Comparison of ENCODE assay signal across 22 mouse cellular contexts in the genomic region with DNA sequence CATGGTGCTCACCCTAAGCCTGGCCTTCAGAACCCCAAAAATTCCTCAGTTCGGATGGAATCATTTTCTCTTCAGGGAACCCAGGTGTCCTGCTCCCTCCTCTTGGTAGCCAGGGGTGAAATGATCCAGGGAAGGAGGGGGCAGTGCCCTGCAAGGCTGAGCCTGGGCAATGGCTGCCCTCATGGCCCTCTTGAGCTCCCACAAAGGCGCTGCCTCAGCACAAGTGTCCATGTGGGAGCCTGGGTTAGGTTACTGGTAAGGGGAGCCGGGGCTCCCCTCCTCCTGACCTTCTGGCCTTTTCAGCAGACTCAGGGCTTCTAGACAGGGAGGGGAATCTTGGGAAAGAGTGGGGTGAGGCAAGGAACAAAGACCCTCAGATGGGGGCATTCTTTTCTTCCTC. TPM values are rescaled to one million over a fixed set of nuclear protein-coding genes. Genes with fewer than 3 reads are reported as not detected.
DNase-seq lines count a peak whose midpoint lies in the region; ATAC-seq and TF ChIP-seq lines count a peak whose summit lies in the region.
"Had no signal": no experiment of that assay in that cellular context is flagged by ENCODE, and none has a peak within 500 bp of the region (broad histone marks: within the 10 kb centered on the region; RNA-seq: fewer than 3 reads in every experiment).

No protein-coding gene starts in this region.

- H3K9me3 ChIP-seq in kidney, postnatal 0 days (replicated peaks; ENCODE audit: low read length) = no peaks in the 10 kb centered on the region
- H3K9me3 ChIP-seq in stomach, postnatal 0 days (ENCODE audit: control insufficient read depth, low read length) = no peaks in the 10 kb centered on the region
- H3K9me3 ChIP-seq in forebrain, embryonic 12.5 days = no peaks in the 10 kb centered on the region
- H3K9me3 ChIP-seq: hindbrain, embryonic 12.5 days; intestine, embryonic 15.5 days; limb, embryonic 15.5 days; midbrain, embryonic 13.5 days had no signal

- H3K27ac ChIP-seq in kidney, postnatal 0 days = no peak overlapping the region
- no peak overlapping the region for H3K27ac ChIP-seq in stomach, postnatal 0 days (replicated peaks)
- H3K27ac ChIP-seq in forebrain, embryonic 12.5 days = no peak overlapping the region
- H3K27ac ChIP-seq: heart, adult 2 months; hindbrain, embryonic 12.5 days; intestine, embryonic 15.5 days; macrophage; midbrain, embryonic 13.5 days had no signal

- no peak overlapping the region for H3K4me3 ChIP-seq in kidney, postnatal 0 days (replicated peaks; ENCODE audit: low read depth, low read length)
- no peak overlapping the region for H3K4me3 ChIP-seq in stomach, postnatal 0 days (ENCODE audit: low read depth, low read length)
- H3K4me3 ChIP-seq in forebrain, embryonic 12.5 days (replicated peaks) = no peak overlapping the region
- H3K4me3 ChIP-seq: heart, adult 2 months; hindbrain, embryonic 12.5 days had no signal

- H3K4me1 ChIP-seq in kidney, postnatal 0 days (replicated peaks; ENCODE audit: insufficient read depth, low read length) = peaks cover 5% of the 10 kb centered on the region; the same call in 1 of the 2 replicates
- no peaks in the 10 kb centered on the region for H3K4me1 ChIP-seq in stomach, postnatal 0 days (replicated peaks; ENCODE audit: control insufficient read depth, insufficient read depth)
- H3K4me1 ChIP-seq in forebrain, embryonic 12.5 days = peaks cover 22% of the 10 kb centered on the region

- no peak overlapping the region for H3K4me2 ChIP-seq in kidney, postnatal 0 days (ENCODE audit: low read length)
- H3K4me2 ChIP-seq in stomach, postnatal 0 days (replicated peaks; ENCODE audit: low read depth) = 0 out of 2 replicates have a peak overlapping the region, but pooled peaks have one; percentile 3
- no peak overlapping the region for H3K4me2 ChIP-seq in forebrain, embryonic 12.5 days

- no peak for ATAC-seq in kidney, postnatal 0 days (replicated peaks; ENCODE audit: low FRiP score, low read depth)
- ATAC-seq in stomach, postnatal 0 days (ENCODE audit: low FRiP score, low TSS enrichment) = no peak
- no peak for ATAC-seq in forebrain, embryonic 12.5 days (ENCODE audit: low FRiP score)
- ATAC-seq: intestine, embryonic 15.5 days; midbrain, embryonic 13.5 days had no signal

- H3K36me3 ChIP-seq in kidney, postnatal 0 days (ENCODE audit: insufficient read depth, low read length) = peaks cover 4% of the 10 kb centered on the region; the same call in 1 of the 2 replicates
- H3K36me3 ChIP-seq in stomach, postnatal 0 days (ENCODE audit: control insufficient read depth, insufficient read depth, low read length) = no peaks in the 10 kb centered on the region
- no peaks in the 10 kb centered on the region for H3K36me3 ChIP-seq in forebrain, embryonic 12.5 days (replicated peaks)
- H3K36me3 ChIP-seq: hindbrain, embryonic 12.5 days; intestine, embryonic 15.5 days; limb, embryonic 15.5 days; midbrain, embryonic 13.5 days had no signal

- TF ChIP-seq EP300 in stomach, postnatal 0 days (optimal IDR thresholded peaks at IDR 0.05) = no peak

- TF ChIP-seq CTCF in kidney, postnatal 0 days (IDR thresholded peaks at IDR 0.05; ENCODE audit: low read depth) = no peak
- TF ChIP-seq CTCF in stomach, postnatal 0 days (IDR thresholded peaks at IDR 0.05; ENCODE audit: low read depth) = no peak

- no peaks in the 10 kb centered on the region for H3K27me3 ChIP-seq in kidney, postnatal 0 days (ENCODE audit: insufficient read depth, low read length)
- no peaks in the 10 kb centered on the region for H3K27me3 ChIP-seq in stomach, postnatal 0 days (ENCODE audit: control insufficient read depth, insufficient read depth, low read length)
- H3K27me3 ChIP-seq in forebrain, embryonic 12.5 days = peaks cover 12% of the 10 kb centered on the region
- H3K27me3 ChIP-seq: intestine, embryonic 15.5 days; limb, embryonic 15.5 days had no signal

- WGBS in kidney, postnatal 0 days = 46% methylated on average over 3 of the region's 3 CpGs
- WGBS in stomach, postnatal 0 days = 67% methylated on average over 3 of the region's 3 CpGs
- 61% methylated on average over 3 of the region's 3 CpGs for WGBS in forebrain, embryonic 12.5 days

- DNase-seq in cerebellum, adult 9-10 months = peak; percentile 20
- no peak for DNase-seq in cerebellum, adult 11-12 months
- DNase-seq in kidney, postnatal 0 days (ENCODE audit: low spot score) = peak; percentile 4
- no peak for DNase-seq in kidney, postnatal 25 days
- peak; percentile 39 for DNase-seq in gastrocnemius, postnatal 10 days
- DNase-seq in stomach, postnatal 0 days (ENCODE audit: low spot score) = no peak
- no peak for DNase-seq in lung, postnatal 25 days (ENCODE audit: low spot score)
- DNase-seq: adrenal gland, adult 8-10 months; cerebellum, adult 11 months; cerebellum, postnatal 36 days; heart, adult 2 months; kidney, postnatal 10 days; layer of hippocampus, adult 9-11 months; lung, embryonic 14.5 days had no signal

- no peak overlapping the region for H3K9ac ChIP-seq in kidney, postnatal 0 days (ENCODE audit: low read depth, low read length)
- H3K9ac ChIP-seq in stomach, postnatal 0 days (ENCODE audit: low read length) = no peak overlapping the region
- no peak overlapping the region for H3K9ac ChIP-seq in forebrain, embryonic 12.5 days
- H3K9ac ChIP-seq: hindbrain, embryonic 12.5 days; limb, embryonic 15.5 days; midbrain, embryonic 13.5 days had no signal

RNA-seq across cellular contexts. Expression of a gene that starts 1.0 kb away (rescaled TPM):
- 4.0 and 4.1 TPM in 2 replicates for polyA plus RNA-seq in kidney, postnatal 0 days (2015; fragmentation: Nextera tagmentation; extraction: Ambion mirVana)
- total RNA-seq in gastrocnemius, postnatal 10 days (2021) = 1,000 to 10,000 TPM; 4,231 to 4,587 TPM
- 1.3 and 2.3 TPM in 2 replicates for polyA plus RNA-seq in stomach, postnatal 0 days (2015; fragmentation: Nextera tagmentation; extraction: Ambion mirVana)
- 1.2 and 1.3 TPM in 2 replicates for polyA plus RNA-seq in forebrain, embryonic 12.5 days (2016; fragmentation: Nextera tagmentation; extraction: Ambion mirVana)
- total RNA-seq: neutrophil, adult 5-6 weeks had no signal
- polyA plus RNA-seq: macrophage had no signal

RNA-seq across cellular contexts. Expression of a gene that starts 1.7 kb away (rescaled TPM):
- polyA plus RNA-seq in kidney, postnatal 0 days (2015; fragmentation: Nextera tagmentation; extraction: Ambion mirVana) = 8.7 and 9.5 TPM in 2 replicates
- total RNA-seq in gastrocnemius, postnatal 10 days (2021) = 1 to 10 TPM; 4.5 to 5.3 TPM
- polyA plus RNA-seq in stomach, postnatal 0 days (2015; fragmentation: Nextera tagmentation; extraction: Ambion mirVana) = 6.4 and 7.3 TPM in 2 replicates
- polyA plus RNA-seq in forebrain, embryonic 12.5 days (2016; fragmentation: Nextera tagmentation; extraction: Ambion mirVana) = 17.4 and 17.5 TPM in 2 replicates

RNA-seq across cellular contexts. Expression of a gene that starts 21.8 kb away (rescaled TPM):
- 79.8 and 80.6 TPM in 2 replicates for polyA plus RNA-seq in kidney, postnatal 0 days (2015; fragmentation: Nextera tagmentation; extraction: Ambion mirVana)
- 10 to 100 TPM; 32.9 to 35.6 TPM for total RNA-seq in gastrocnemius, postnatal 10 days (2021)
- 24.1 and 28.4 TPM in 2 replicates for polyA plus RNA-seq in stomach, postnatal 0 days (2015; fragmentation: Nextera tagmentation; extraction: Ambion mirVana)
- polyA plus RNA-seq in forebrain, embryonic 12.5 days (2016; fragmentation: Nextera tagmentation; extraction: Ambion mirVana) = 30.0 and 30.9 TPM in 2 replicates

RNA-seq across cellular contexts. Expression of a gene that starts 29.7 kb away (rescaled TPM):
- polyA plus RNA-seq in kidney, postnatal 0 days (2015; fragmentation: Nextera tagmentation; extraction: Ambion mirVana) = 4.9 and 5.0 TPM in 2 replicates
- total RNA-seq in gastrocnemius, postnatal 10 days (2021) = 1 to 10 TPM; 1.9 to 2.9 TPM
- 0.85 and 0.95 TPM in 2 replicates for polyA plus RNA-seq in stomach, postnatal 0 days (2015; fragmentation: Nextera tagmentation; extraction: Ambion mirVana)
- 6.8 and 8.0 TPM in 2 replicates for polyA plus RNA-seq in forebrain, embryonic 12.5 days (2016; fragmentation: Nextera tagmentation; extraction: Ambion mirVana)

RNA-seq across cellular contexts. Expression of a gene that starts 37.6 kb away (rescaled TPM):
- 0.04 TPM in 1 of 2 replicates, not detected in the other for polyA plus RNA-seq in kidney, postnatal 0 days (2015; fragmentation: Nextera tagmentation; extraction: Ambion mirVana)
- not detected for total RNA-seq in gastrocnemius, postnatal 10 days (2021)
- 0.05 TPM in 1 of 2 replicates, not detected in the other for polyA plus RNA-seq in stomach, postnatal 0 days (2015; fragmentation: Nextera tagmentation; extraction: Ambion mirVana)
- 0.19 TPM in 2 replicates for polyA plus RNA-seq in forebrain, embryonic 12.5 days (2016; fragmentation: Nextera tagmentation; extraction: Ambion mirVana)
- total RNA-seq: heart, adult 2 months; neutrophil, adult 5-6 weeks had no signal
- polyA plus RNA-seq: intestine, embryonic 15.5 days; limb, embryonic 15.5 days; thymus, postnatal 0 days had no signal

Comparison
In these comparisons a context has a peak if more than half of its experiments do, and no peak if none do; other contexts are left out.
1. DNase-seq: peak in cerebellum, adult 9-10 months (single experiment), kidney, postnatal 0 days (single experiment) and gastrocnemius, postnatal 10 days (single experiment); none in cerebellum, adult 11-12 months (single experiment), kidney, postnatal 25 days (0 of 2), stomach, postnatal 0 days (single experiment) and lung, postnatal 25 days (single experiment).